Comparison of ENCODE assay signal across 14 mouse cellular contexts in the genomic region with DNA sequence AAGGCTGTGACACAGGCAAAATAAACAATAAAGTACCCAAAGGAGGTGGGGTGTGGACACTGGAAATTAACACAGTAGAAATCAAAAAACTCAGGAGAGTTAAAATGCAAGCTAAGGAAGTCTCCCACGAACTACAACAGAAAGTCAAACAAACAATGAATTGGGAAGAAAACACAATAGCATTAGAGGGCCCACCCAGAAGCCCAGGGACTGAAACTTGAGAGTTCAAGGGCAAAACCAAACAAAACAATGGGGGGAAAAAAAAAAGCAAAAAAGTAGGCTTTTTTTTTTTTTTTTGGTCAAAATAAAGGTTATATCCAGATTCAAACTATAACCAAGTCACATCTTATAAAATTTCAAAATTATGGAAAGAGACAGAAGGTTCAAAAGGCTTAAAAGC.
"Had no signal": no experiment of that assay in that cellular context is flagged by ENCODE, and none has a peak within 500 bp of the region (broad histone marks: within the 10 kb centered on the region; RNA-seq: fewer than 3 reads in every experiment).

No protein-coding gene starts in this region.

- DNase-seq: kidney, adult 9 months; kidney, postnatal 14 days; liver; liver, embryonic 13.5 days; liver, postnatal 0 days; midbrain, embryonic 14.5 days; right cerebral cortex, adult 18-20 months; right cerebral cortex, postnatal 25 days; thymus, adult 18-20 months; thymus, postnatal 14 days had no signal

- H3K9me3 ChIP-seq: limb, embryonic 12.5 days; liver, embryonic 13.5 days; neural tube, embryonic 15.5 days had no signal

- H3K27ac ChIP-seq: limb, embryonic 12.5 days; liver, embryonic 13.5 days; neural tube, embryonic 15.5 days had no signal

- H3K27me3 ChIP-seq: limb, embryonic 12.5 days; liver, embryonic 13.5 days; neural tube, embryonic 15.5 days had no signal

- H3K4me3 ChIP-seq: limb, embryonic 12.5 days; liver, embryonic 13.5 days; myocyte; neural tube, embryonic 15.5 days had no signal

- H3K36me3 ChIP-seq: limb, embryonic 12.5 days; liver, embryonic 13.5 days; neural tube, embryonic 15.5 days had no signal

- H3K4me1 ChIP-seq: limb, embryonic 12.5 days; neural tube, embryonic 15.5 days had no signal

- H3K9ac ChIP-seq: limb, embryonic 12.5 days; liver, embryonic 13.5 days; liver, postnatal 0 days; neural tube, embryonic 15.5 days had no signal

- ATAC-seq: intestine, postnatal 0 days; liver, postnatal 0 days had no signal

- H3K4me2 ChIP-seq: limb, embryonic 12.5 days; liver, embryonic 13.5 days; neural tube, embryonic 15.5 days had no signal
